Mouse (Mus musculus) forebrain, embryonic 14.5 days (tissue): ENCODE results near the gene Atp8b4. TPM values are rescaled to one million over a fixed set of nuclear protein-coding genes. Genes with fewer than 3 reads are reported as not detected.

Source experiments
- ATAC-seq: fragments of 200-750 bp; cut with Nextera tagmentation; 2 replicates; pipeline ENCODE4 v1.8.0; 2017; ENCODE audit warnings: mild to moderate bottlenecking, moderate library complexity
- DNase-seq: peaks from one replicate; pipeline ENCODE4 v3.0.0-alpha.2; 2015; ENCODE audit warnings: low spot score
- H3K27ac ChIP-seq: fragments of 300-500 bp; sonication (generic); 2 replicates; pipeline ENCODE4 v1.5.1; 2014; ENCODE audit warnings: low read depth, mild to moderate bottlenecking, control low read depth, low read length, moderate library complexity
- H3K27me3 ChIP-seq: fragments of 300-500 bp; sonication (generic); replicated peaks from 2 replicates; pipeline ENCODE4 v1.6.1; 2014; ENCODE audit warnings: low read length, control low read depth, mixed read lengths; ENCODE audit not compliant: control insufficient read depth, insufficient read depth
- H3K36me3 ChIP-seq: fragments of 300-500 bp; sonication (generic); 2 replicates; pipeline ENCODE4 v1.6.1; 2014; ENCODE audit warnings: low read length, control low read depth; ENCODE audit not compliant: control insufficient read depth, insufficient read depth
- H3K4me1 ChIP-seq: fragments of 300-500 bp; sonication (generic); 2 replicates; pipeline ENCODE4 v1.6.1; 2014; ENCODE audit warnings: antibody characterized with exemption, low read length, control low read depth; ENCODE audit not compliant: control insufficient read depth, insufficient read depth
- H3K4me2 ChIP-seq: fragments of 300-500 bp; sonication (generic); 2 replicates; pipeline ENCODE4 v1.6.1; 2014; ENCODE audit warnings: mild to moderate bottlenecking, control low read depth, low read length
- H3K4me3 ChIP-seq: fragments of 300-500 bp; sonication (generic); 2 replicates; pipeline ENCODE4 v1.5.1; 2014; ENCODE audit warnings: low read depth, low read length, control low read depth
- H3K9ac ChIP-seq: fragments of 300-500 bp; sonication (generic); 2 replicates; pipeline ENCODE4 v1.6.1; 2014; ENCODE audit warnings: mild to moderate bottlenecking, low read length, control low read depth, moderate library complexity
- H3K9me3 ChIP-seq: fragments of 300-500 bp; sonication (generic); replicated peaks from 2 replicates; pipeline ENCODE4 v1.6.1; 2016; ENCODE audit warnings: low read length, control low read depth, mixed read lengths; ENCODE audit not compliant: control insufficient read depth
- WGBS: fragments of 180-500 bp; shearing (Covaris S2); extraction: QIAGEN DNeasy Blood & Tissue Kit; methylation state at CpG from one replicate; pipeline ENCODE4 v1.1.7; 2014; 5-methylcytosine and 5-hydroxymethylcytosine counted together
- polyA plus RNA-seq: library from polyadenylated mRNA; unstranded; fragments of >200 nt; fragmentation: Nextera tagmentation; extraction: Ambion mirVana; gene quantifications from 2 replicates; pipeline ENCODE4 v1.2.1, GENCODE M21; 2014

The Atp8b4 gene
- polyA plus RNA-seq, 1 experiment from 2014 or later, result 0.06 TPM

- DNase-seq (no peak), ATAC-seq (no peak)
- no peaks in the 10 kb centered on the region for H3K27me3 ChIP-seq
- H3K4me1 ChIP-seq, result no peaks in the 10 kb centered on the region
- no peak overlapping the region for H3K27ac ChIP-seq
- no peaks in the 10 kb centered on the region for H3K9me3 ChIP-seq
- no peak overlapping the region for H3K4me2 ChIP-seq
- 96% methylated on average over 2 of the region's 2 CpGs for WGBS
- H3K9ac ChIP-seq, result no peak overlapping the region
- no peaks in the 10 kb centered on the region for H3K36me3 ChIP-seq
- no peak overlapping the region for H3K4me3 ChIP-seq
Observed at GRCm38 (mm10) chr2:126355259-126355658, 145.2 kb downstream of the Atp8b4 start.

GRCm38 (mm10) chr2:126351811-126352210 lies 148.7 kb downstream of the Atp8b4 start:
- DNase-seq (no peak), ATAC-seq (no peak)
- Histone ChIP-seq H3K9ac (no peak overlapping the region), H3K27ac (no peak overlapping the region), H3K4me3 (no peak overlapping the region), H3K36me3 (no peaks in the 10 kb centered on the region), H3K4me1 (no peaks in the 10 kb centered on the region), H3K9me3 (no peaks in the 10 kb centered on the region), H3K27me3 (no peaks in the 10 kb centered on the region), H3K4me2 (no peak overlapping the region)
- 77% methylated on average over 1 of the region's 1 CpGs for WGBS

GRCm38 (mm10) chr2:126343026-126343593 lies 157.4 kb downstream of the Atp8b4 start:
- H3K36me3 ChIP-seq, result no peaks in the 10 kb centered on the region
- no peaks in the 10 kb centered on the region for H3K27me3 ChIP-seq
- WGBS, result 82% methylated on average over 3 of the region's 3 CpGs
- H3K4me2 ChIP-seq, result no peak overlapping the region
- H3K4me1 ChIP-seq, result no peaks in the 10 kb centered on the region
- no peak overlapping the region for H3K9ac ChIP-seq
- no peaks in the 10 kb centered on the region for H3K9me3 ChIP-seq
- DNase-seq (no peak), ATAC-seq (no peak)
- no peak overlapping the region for H3K4me3 ChIP-seq
- no peak overlapping the region for H3K27ac ChIP-seq

GRCm38 (mm10) chr2:126341521-126341920 lies 159.0 kb downstream of the Atp8b4 start:
- Histone ChIP-seq H3K4me3 (no peak overlapping the region), H3K27me3 (no peaks in the 10 kb centered on the region), H3K9ac (no peak overlapping the region), H3K9me3 (no peaks in the 10 kb centered on the region), H3K4me1 (no peaks in the 10 kb centered on the region), H3K36me3 (no peaks in the 10 kb centered on the region), H3K27ac (no peak overlapping the region), H3K4me2 (no peak overlapping the region)
- DNase-seq, result no peak
- 94% methylated on average over 8 of the region's 8 CpGs for WGBS
- ATAC-seq, result no peak

GRCm38 (mm10) chr2:126340201-126340600 lies 160.3 kb downstream of the Atp8b4 start:
- Histone ChIP-seq H3K27ac (no peak overlapping the region), H3K4me3 (no peak overlapping the region), H3K4me1 (no peaks in the 10 kb centered on the region), H3K9me3 (no peaks in the 10 kb centered on the region), H3K9ac (no peak overlapping the region), H3K27me3 (no peaks in the 10 kb centered on the region), H3K36me3 (no peaks in the 10 kb centered on the region), H3K4me2 (no peak overlapping the region)
- no peak for DNase-seq
- ATAC-seq, result no peak
- 87% methylated on average over 7 of the region's 7 CpGs for WGBS

- no peak overlapping the region for H3K27ac ChIP-seq
- no peaks in the 10 kb centered on the region for H3K27me3 ChIP-seq
- DNase-seq (no peak), ATAC-seq (no peak)
- no peaks in the 10 kb centered on the region for H3K36me3 ChIP-seq
- WGBS, result 64% methylated on average over 8 of the region's 8 CpGs
- no peak overlapping the region for H3K9ac ChIP-seq
- H3K4me1 ChIP-seq, result no peaks in the 10 kb centered on the region
- no peak overlapping the region for H3K4me2 ChIP-seq
- no peaks in the 10 kb centered on the region for H3K9me3 ChIP-seq
- H3K4me3 ChIP-seq, result no peak overlapping the region
Observed at GRCm38 (mm10) chr2:126339516-126339915, 161.0 kb downstream of the Atp8b4 start.

- Histone ChIP-seq H3K36me3 (no peaks in the 10 kb centered on the region), H3K9me3 (no peaks in the 10 kb centered on the region), H3K4me3 (no peak overlapping the region), H3K4me2 (no peak overlapping the region), H3K27me3 (no peaks in the 10 kb centered on the region), H3K27ac (no peak overlapping the region), H3K4me1 (no peaks in the 10 kb centered on the region), H3K9ac (no peak overlapping the region)
- DNase-seq, result no peak
- no peak for ATAC-seq
- WGBS, result 74% methylated on average over 5 of the region's 5 CpGs
Observed at GRCm38 (mm10) chr2:126337143-126337542, 163.3 kb downstream of the Atp8b4 start.

GRCm38 (mm10) chr2:126331794-126332193 lies 168.7 kb downstream of the Atp8b4 start:
- Histone ChIP-seq H3K4me2 (no peak overlapping the region), H3K36me3 (no peaks in the 10 kb centered on the region), H3K27me3 (no peaks in the 10 kb centered on the region), H3K4me1 (no peaks in the 10 kb centered on the region), H3K27ac (no peak overlapping the region), H3K9ac (no peak overlapping the region), H3K9me3 (no peaks in the 10 kb centered on the region), H3K4me3 (no peak overlapping the region)
- ATAC-seq, result no peak
- 86% methylated on average over 3 of the region's 3 CpGs for WGBS
- no peak for DNase-seq

GRCm38 (mm10) chr2:126323206-126323605 lies 177.3 kb downstream of the Atp8b4 start:
- no peaks in the 10 kb centered on the region for H3K9me3 ChIP-seq
- H3K36me3 ChIP-seq, result no peaks in the 10 kb centered on the region
- no peaks in the 10 kb centered on the region for H3K27me3 ChIP-seq
- H3K4me3 ChIP-seq, result no peak overlapping the region
- no peaks in the 10 kb centered on the region for H3K4me1 ChIP-seq
- DNase-seq (no peak), ATAC-seq (no peak)
- WGBS, result 81% methylated on average over 7 of the region's 7 CpGs
- no peak overlapping the region for H3K27ac ChIP-seq
- no peak overlapping the region for H3K4me2 ChIP-seq
- no peak overlapping the region for H3K9ac ChIP-seq
